Mouse (Mus musculus): Measurements from ENCODE around the gene Atp6v1b1.
A peak's percentile ranks its signal among the peaks of the same experiment; 100 is the strongest.

The Atp6v1b1 gene

GRCm38 (mm10) chr6:83742761-83743160, at the start of gene Atp6v1b1:
Gene Atp6v1b1 (plus strand): TSS chr6:83742990.
- no peak for DNase-seq

- peak; percentile 73 for DNase-seq
These were observed 49.0 kb upstream of the Atp6v1b1 start for GRCm38 (mm10) chr6:83693835-83694234.

- no peak for DNase-seq
These were observed 47.1 kb upstream of the Atp6v1b1 start for GRCm38 (mm10) chr6:83695731-83696130.

- no peak for DNase-seq
These were observed 46.1 kb upstream of the Atp6v1b1 start for GRCm38 (mm10) chr6:83696684-83697083.

- DNase-seq, result no peak
These were observed 44.9 kb upstream of the Atp6v1b1 start for GRCm38 (mm10) chr6:83697932-83698331.

- DNase-seq, result no peak
These were observed 42.8 kb upstream of the Atp6v1b1 start for GRCm38 (mm10) chr6:83699971-83700370.

GRCm38 (mm10) chr6:83701001-83701400, 41.8 kb upstream of the Atp6v1b1 start:
- no peak for DNase-seq

- no peak for DNase-seq
These were observed 40.4 kb upstream of the Atp6v1b1 start for GRCm38 (mm10) chr6:83702146-83702999.

GRCm38 (mm10) chr6:83703000-83703721, 39.6 kb upstream of the Atp6v1b1 start:
- no peak for DNase-seq

- no peak for DNase-seq
These were observed 39.1 kb upstream of the Atp6v1b1 start for GRCm38 (mm10) chr6:83703722-83704078.

GRCm38 (mm10) chr6:83704294-83704693, 38.5 kb upstream of the Atp6v1b1 start:
- DNase-seq, result no peak

- DNase-seq, result no peak
These were observed 38.1 kb upstream of the Atp6v1b1 start for GRCm38 (mm10) chr6:83704701-83705100.

- no peak for DNase-seq
These were observed 34.9 kb upstream of the Atp6v1b1 start for GRCm38 (mm10) chr6:83707738-83708510.

- DNase-seq, result no peak
These were observed 32.3 kb upstream of the Atp6v1b1 start for GRCm38 (mm10) chr6:83710361-83711066.

- DNase-seq, result peak; percentile 70
These were observed 31.6 kb upstream of the Atp6v1b1 start, which contains the start of gene Vax2 for GRCm38 (mm10) chr6:83711067-83711675. Gene Vax2 (plus strand): TSS chr6:83711264.

- no peak for DNase-seq
These were observed 30.9 kb upstream of the Atp6v1b1 start for GRCm38 (mm10) chr6:83711725-83712475.

GRCm38 (mm10) chr6:83713271-83714136, 29.3 kb upstream of the Atp6v1b1 start:
- DNase-seq, result no peak

- no peak for DNase-seq
These were observed 28.3 kb upstream of the Atp6v1b1 start for GRCm38 (mm10) chr6:83714221-83715123.

Data from lung, postnatal 14 days (tissue).